Mouse (Mus musculus) cerebellum, adult 2 months (tissue): ENCODE results near the gene Oaf.

Experiments
- CTCF ChIP-seq: fragments of 200-500 bp; IDR thresholded peaks from 2 replicates; pipeline ENCODE4 v1.5.1; 2011; ENCODE audit warnings: low read depth, mild to moderate bottlenecking, control low read depth, low read length, moderate library complexity, borderline replicate concordance; ENCODE audit not compliant: insufficient read depth
- POLR2A ChIP-seq: fragments of 200-500 bp; IDR thresholded peaks from 2 replicates; pipeline ENCODE4 v1.6.1; 2011; ENCODE audit warnings: low read length, control low read depth, borderline replicate concordance; ENCODE audit not compliant: insufficient read depth

DNA sequence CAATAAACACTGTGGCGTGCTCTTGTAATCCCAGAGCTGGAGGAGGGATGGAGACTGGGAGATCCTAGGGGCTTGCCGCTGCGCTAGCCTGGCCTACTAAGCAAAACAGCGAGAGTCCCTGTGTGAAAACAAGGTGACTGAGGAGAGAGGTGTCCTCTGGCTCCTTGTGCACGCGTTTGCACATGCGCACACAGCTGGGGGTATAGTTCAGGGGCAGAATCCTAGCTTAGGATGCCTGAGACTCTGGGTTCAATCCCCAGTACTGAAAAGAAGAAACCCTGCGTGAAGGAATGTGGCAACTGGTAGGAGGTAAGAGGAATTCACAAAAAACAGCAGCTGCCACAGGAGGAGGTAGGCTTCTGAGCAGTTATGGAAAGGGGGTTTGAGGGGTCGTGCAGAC is 45.7 kb downstream of the Oaf start:
- no peak for TF ChIP-seq POLR2A
- TF ChIP-seq CTCF, result no peak
